Mouse (Mus musculus): ENCODE data around the gene Tmem39b.

The Tmem39b gene

DNA sequence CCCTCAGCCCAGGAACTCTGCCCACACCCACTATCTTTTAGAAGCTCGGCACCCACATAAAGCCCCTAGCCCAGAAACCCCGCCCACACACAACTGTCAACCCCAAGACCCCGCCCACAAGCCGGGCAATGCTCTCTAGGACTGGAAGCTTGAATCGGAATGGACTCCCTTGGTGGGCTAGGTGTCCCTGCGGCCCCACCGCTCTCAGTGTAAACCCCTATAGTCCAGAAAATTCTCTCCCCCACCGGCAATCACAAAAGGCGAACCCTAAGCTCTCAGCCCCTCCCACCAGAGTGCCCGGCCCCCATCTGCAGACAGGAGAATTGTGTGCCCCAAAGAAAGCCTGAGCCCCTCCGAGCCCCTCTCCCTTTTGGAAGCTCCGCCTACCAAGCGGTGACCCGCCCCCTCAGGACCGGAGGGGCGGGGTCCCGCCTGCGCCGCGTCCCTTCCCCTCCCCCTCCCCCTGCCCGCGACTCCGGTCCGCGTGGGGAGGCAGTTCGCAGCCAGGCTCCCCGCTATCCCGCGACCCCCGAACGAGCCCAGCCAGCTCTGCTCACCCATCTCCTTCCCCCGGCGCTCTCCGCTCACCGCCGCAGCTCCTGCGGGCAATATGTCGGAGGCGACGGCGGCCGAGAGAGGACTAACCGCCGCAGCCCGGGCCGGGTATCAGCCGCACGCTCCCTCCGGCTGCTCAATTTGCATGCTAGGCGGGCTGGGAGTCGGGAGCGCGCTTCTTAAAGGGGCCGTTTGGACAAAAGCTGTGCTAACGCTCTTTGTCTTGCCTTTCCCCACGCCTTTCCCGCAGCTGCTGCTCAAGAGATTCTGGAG, at the start of gene Tmem39b:
Gene Tmem39b (minus strand): TSS at position 681 of the 828 bp plus-strand sequence.
- WGBS = under 1% methylated on average over 56 of the region's 57 CpGs

DNA sequence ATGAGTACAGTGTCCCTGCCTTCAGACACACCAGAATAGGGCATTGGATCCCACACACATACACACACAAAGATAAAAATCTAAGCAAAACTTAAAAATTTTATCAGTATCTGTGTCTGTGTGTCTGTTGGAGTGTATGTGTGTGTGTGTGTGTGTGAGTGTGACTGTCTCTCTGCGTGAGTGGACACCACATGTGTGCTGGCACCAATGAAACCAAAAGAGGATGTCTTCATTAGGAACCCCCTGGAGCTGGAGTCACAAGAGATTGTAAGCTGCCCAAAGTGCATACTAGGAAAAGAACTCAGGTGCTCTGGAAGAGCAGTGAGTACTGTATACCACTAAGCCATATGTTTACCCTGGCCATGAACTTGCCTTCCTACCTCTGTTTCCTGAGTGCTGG, 49.5 kb upstream of the Tmem39b start:
- WGBS = 89% methylated on average over 1 of the region's 1 CpGs

DNA sequence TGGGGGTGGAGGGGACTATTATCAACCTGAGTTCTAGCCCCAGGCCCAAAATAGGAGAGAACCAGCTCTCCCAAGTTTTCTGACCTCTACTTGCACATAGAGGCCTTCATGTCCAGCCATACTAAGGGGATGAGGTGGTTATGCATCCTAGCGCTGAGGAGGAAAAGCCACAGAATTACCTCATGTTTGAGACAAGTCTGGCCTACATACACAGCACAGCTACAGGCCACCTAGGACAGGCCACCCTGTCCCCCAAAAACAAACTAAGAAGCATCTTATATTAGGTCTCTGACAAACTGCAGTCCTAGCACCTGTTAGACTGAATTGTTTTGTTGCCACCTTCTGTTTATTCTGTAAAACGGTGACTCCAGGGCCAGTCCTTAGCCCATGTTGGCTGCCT, 46.9 kb upstream of the Tmem39b start:
- WGBS = 48% methylated on average over 2 of the region's 2 CpGs

DNA sequence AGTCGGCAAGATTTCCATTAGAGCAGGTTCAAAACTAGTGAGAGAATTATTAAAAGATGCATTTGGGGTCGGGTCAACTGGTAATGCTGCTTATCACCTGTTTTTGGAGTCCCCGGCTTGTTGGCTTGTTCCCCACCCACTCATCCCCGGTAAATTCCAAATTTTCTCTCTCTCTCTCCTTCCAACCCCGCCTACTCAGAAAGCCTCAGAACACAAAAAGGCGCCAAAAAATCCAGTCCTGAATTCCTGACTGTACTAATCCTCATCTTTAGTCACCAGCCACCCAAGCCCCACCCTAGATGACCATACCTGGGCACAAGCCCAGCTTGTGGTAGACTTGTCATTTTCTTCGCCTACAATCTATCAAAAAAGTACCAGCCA, 46.4 kb upstream of the Tmem39b start:
- 11% methylated on average over 7 of the region's 7 CpGs for WGBS

DNA sequence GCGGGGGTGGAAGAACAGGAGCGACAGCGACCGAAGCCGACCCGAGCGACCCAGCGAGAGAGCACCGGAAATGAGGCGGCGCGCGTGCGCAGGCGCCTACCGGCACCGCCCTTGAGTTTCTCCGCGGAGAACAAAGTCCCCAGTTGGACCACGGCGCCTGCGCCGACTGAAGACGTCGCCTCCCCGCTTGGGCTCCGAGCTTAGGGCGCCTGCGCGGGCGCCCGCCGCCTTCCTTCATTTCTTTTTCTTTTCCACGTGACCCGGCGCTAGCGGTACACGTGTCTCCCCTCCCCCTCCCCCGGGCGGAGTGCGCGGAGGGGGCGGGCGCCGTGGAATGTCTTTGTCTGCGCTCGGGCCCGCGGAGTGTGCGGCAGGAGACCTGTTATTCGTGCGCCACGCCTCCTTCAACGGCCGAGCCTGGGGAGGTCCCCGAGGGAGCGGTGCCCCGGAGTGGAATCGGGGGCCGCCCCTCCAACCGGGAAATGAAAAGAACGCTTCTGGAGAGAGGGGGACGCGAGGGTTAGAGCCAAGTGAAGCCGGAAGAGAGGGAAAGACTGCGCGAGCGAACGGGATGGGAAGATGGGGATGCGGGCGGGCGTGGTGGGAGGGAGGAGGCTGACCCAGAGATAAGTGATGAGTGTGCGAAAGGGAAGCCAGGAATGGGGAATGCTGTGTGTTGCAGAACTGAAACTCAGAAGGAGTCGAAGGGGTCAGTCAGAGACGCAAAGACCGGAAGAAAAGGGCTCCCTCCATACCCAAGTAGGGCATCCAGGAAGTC, 45.8 kb upstream of the Tmem39b start, which contains the start of gene Khdrbs1:
Gene Khdrbs1 (minus strand): TSS at position 72 of the 778 bp plus-strand sequence.
- WGBS = under 1% methylated on average over 76 of the region's 76 CpGs

DNA sequence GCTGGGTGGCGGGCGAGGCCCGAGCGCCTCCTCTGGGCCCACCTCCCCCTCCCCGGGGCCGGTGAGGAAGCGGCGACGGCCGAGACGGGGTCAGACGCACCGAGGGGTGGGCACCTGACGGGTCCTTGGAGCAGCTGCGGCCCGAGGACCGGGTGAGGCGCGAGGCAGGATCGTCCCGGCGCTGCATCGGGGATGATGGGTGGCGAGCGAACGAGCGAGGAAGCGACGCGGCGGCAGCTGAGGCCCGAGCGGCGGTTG, 45.3 kb upstream of the Tmem39b start:
- under 1% methylated on average over 34 of the region's 34 CpGs for WGBS

DNA sequence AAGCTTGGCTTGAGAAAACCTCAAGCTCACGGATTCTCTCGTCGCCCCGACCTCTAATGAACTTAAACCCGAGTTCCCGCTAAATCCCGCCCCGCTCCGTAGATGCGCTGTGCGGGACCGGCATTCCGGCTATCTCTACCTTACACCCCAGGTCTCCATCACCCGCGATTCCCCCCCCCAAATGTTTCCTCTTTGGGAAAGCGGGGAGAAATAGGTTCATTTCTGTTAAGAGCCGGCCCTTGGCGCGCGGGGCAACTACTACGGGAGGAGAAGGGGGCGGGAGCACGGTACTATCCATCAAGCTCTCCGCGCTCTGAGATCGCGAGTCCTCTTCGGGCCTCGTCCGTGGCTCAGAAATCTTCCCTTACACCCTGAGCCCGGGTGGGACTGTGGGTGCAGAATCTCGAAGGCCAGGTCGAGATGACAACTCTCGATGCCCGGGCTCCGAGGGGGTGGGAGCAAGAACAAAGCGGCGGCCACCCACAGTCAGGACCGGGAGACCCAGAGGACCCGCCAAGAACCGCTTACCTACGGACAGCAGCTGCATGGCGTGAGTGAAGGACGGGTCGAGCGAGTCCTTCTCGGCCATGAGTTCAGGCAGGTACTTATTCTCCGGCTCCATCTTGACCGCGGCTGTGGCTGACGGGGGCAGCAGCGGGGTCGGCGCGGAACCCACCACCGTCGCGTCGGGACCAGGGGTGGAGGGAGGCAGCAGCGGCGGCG, 44.8 kb upstream of the Tmem39b start:
- WGBS = 1% methylated on average over 62 of the region's 62 CpGs

DNA sequence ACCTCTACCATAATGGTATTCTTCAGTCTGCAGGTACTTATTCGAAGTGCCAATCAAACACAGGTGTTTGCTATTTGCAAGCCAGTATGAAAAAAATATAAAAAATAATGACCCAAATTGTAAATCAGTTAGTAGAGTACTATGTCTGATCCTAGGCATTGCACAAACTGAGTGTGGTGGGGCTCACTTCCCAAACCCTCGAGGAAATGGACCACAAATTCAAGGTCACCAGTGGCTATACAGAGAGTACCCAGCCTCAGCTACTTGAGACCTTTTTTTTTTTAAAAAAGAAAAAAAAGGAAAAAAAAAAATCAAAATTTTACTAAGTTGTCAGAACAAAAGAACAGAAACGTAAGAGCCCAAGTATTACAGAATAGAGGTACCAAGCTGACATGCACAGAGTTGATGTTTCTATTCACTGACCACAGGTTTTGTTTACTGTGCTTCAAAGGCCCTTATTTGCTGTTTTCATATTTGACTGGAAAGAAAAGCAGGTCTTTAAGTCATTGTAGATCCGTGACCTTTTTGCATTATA, 42.5 kb upstream of the Tmem39b start:
- WGBS = 58% methylated on average over 4 of the region's 4 CpGs

DNA sequence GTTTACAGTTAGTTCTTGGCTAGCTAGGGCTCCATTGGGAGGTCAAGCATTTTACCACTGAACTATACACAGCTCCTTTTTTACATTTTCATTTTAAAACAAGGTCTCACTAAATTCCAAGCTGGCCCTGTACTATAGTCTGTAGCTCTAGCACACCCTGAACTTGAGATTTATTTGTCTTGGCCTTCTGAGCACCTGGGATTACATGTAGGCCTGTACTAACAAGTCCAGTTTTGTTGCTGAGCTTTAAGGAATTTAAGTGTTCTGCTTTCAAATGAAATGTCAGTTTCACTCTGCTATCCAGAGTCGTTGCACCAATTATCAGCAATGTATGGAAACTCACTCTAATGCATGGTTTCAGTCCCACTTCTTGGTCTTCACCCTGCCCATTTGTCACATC, 39.5 kb upstream of the Tmem39b start:
- 69% methylated on average over 1 of the region's 1 CpGs for WGBS

DNA sequence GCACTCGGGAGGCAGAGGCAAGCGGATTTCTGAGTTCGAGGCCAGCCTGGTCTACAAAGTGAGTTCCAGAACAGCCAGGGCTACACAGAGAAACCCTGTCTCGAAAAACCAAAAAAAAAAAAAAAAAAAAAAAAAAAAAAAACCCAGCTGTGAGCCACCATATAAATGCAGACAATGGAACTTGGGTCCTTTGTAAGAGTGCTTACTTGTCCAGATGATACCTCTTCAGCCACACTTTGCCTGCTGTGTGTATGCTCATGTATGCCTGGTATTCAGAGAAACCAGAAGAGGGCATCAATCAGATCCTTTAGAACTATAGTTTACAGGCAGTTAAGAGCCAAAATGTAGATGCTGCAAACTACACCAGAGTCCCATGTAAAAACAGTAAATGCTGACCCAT, 38.8 kb upstream of the Tmem39b start:
- 89% methylated on average over 4 of the region's 4 CpGs for WGBS

DNA sequence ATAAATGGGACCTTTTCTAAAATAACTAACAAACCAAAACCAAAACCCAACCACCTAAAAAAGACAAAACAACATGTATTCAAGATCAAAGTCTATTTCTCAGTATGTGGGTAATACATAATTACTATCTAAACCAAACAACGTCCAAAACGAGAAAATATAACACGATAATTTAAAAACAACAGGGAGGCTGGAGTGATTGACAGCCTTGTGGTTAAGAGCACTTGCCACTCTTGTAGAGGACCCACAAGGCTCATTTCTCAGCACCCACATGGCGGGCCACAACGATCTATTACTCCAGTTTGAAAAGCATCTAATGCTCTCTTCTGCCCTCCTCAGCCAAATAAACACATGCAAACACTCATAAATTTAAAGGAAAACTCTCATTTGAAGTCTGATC, 34.8 kb upstream of the Tmem39b start:
- WGBS = 68% methylated on average over 5 of the region's 5 CpGs

DNA sequence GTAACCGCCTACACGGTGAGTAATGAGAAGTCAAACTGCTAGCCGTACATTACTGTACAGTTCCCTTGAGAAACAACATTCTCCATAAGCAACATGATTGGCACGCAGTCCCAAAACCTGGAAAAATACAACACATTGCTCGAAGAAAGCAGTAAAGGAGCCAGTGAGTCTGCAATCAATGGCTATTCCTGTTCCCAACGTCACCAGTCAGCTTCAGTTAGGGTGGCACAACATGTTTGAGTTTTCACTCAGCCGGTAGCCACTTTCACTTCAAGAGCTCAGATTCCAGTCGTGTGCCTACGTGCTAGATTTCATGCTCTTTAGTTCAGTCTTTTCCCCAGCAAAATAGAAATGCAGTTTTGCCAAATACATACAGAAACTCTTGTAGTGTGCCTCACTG, 19.7 kb upstream of the Tmem39b start:
- 57% methylated on average over 9 of the region's 9 CpGs for WGBS

DNA sequence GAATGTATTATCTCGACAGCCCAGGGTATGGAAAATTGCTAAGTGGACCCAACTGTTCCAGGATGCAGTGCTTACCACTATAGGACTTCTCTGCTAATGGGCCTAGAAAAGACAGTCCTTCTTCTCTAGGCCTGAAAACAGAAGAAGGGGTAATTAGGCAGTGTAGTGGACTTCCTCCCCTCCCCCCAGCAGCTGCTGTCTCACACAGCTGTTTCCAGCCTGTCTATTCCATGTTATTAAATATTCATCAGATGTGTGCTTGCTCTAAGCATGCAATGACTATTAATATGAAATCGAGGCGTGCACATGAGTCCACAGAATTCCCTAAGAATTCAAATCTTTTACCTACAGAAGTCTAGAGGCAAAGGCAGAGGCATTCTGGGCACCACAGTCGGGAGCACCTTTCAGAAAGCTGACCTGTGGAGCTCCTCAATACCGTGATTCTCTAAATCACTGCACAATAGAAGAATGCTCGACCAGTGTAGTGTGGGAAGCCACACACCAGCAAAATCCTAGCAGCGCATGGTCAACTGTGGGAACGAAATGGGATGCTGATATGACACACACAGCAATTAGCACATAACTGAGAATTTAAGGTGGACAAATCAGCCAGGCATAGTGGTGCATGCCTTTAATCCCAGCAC, 13.0 kb upstream of the Tmem39b start:
- 53% methylated on average over 8 of the region's 8 CpGs for WGBS

DNA sequence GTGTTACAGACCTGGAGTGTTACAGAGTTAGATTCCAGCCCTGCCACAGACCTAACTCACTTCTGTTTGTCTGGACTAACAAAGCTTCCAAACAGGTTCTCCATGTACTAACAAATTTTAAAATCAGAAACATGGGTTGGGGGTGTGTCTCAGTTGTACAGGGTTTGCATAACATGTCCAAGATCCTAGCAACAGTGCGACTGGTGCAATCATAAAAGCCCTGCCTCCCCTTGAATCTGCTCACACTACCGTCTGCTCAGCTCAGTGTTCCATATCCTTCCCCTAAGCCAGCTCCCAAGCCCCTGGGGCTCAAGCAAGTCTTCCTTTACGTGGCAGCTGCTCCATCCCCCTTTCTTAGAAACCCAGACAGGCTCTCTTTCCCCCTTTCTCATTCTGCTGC, 10.1 kb upstream of the Tmem39b start:
- WGBS = 38% methylated on average over 3 of the region's 3 CpGs

DNA sequence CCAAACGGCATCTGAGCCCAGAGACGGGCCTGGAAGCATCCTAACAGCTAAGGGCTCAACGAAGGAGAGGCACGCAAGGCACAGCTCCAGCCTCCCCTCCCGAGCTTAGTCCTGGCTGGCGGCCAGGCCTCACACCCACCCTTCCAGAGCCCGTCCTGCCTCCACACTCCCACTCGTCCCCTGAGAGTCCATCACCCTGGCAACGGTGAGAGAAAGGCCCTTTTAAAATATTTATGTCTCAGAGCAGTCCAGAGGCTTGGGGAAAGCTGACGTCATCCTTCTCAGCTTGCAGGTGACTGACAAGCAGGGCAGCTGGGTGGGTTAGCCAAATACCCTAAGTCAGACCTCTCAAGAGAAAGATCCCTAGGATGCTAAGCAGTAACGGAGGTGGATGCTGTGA, 5.8 kb upstream of the Tmem39b start:
- WGBS = 6% methylated on average over 11 of the region's 11 CpGs

DNA sequence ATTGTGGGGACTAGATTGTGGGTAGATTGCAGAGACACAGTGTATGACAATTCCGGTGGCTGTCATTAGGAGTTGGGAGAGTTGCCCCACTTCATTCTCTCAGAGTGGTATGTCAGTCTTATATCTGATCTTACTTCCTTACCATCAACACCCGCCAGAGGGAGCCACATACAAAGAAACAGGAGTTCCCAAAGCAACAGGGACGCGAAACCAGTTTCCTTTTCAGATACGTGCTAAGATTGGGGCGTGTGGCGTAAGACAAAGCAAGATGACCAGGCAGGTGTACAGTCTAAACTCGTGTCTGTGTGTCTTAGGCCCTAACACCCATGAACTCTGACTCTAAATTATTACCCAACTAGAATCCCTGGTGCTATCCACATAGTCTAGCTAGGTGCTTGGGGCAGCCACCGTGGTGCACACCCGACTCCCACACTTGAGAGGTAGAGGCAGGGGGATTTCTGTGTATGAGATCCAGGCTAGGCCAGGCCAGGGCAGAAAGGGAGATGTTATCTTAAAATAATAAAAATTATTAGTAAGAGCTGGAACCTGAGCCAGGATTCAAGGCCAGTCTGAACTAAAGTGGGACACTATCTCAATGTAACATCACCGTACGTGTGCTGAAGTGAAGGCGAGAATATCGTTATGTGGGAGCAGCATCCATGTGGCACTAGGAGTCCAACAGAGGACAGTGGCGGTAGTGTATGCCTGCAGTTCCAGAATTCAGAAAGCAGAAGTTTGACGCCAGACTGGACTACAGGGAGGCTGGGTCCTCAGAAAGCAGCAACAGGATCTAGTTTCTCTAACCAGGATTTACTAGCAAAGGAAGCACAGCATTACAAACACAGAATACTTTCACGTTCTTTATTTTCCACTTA, 5.1 kb upstream of the Tmem39b start:
- WGBS = 16% methylated on average over 17 of the region's 17 CpGs

DNA sequence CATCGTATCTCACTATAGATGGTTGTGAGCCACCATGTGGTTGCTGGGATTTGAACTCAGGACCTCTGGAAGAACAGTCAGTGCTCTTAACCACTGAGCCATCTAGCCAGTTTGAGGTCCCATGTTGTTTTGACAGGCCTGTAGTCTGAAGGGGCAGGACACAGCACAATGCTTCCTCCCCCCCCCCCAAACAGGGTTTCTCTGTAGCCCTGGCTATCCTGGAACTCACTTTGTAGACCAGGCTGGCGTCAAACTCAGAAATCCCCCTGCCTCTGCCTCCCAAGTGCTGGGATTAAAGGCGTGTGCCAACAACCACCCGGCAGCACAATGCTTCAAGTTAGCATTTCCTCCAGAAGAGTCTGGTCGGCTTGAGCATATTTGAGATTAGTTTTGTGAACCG, 4.0 kb upstream of the Tmem39b start:
- whole genome bisulfite sequencing = 74% methylated on average over 6 of the region's 6 CpGs

DNA sequence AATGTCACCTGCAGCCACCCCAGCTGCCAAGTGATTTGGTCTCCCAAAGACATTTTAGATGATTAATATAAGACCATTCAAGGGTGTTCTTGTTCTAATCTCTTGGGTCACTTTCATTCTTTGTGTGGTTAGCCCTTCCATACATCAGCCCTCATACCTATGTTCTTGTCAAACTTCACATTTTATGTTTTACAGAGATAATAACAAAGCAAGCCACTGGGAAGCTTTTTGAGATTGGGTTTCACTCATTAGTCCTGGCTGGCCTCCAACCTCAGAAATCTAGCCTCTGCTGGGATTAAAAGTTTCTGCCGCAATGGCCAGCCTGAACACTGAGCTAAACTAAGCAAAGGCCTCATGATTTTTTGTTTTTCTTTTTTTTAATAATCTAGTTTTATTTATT, 3.6 kb upstream of the Tmem39b start:
- WGBS = 47% methylated on average over 1 of the region's 1 CpGs

DNA sequence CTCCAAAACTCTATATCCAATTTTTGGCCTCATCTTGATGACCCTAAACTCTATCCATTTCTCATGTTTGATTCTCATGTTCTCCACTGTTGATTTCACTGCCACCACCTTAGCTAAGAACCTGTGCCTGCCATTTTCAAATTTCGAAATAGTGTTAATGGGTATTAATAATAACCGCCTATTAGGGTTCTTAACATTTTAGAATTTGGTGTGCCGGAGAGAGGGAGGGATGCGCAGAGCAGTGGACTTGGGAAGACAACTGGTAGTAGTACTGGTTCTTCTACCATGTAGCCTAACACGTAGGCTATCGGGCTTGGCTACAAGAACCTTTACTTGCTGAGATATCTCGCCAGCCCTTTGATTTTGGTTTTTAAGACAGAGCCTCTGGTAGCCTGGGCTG, 553 bp upstream of the Tmem39b start:
- 74% methylated on average over 7 of the region's 7 CpGs for WGBS

DNA sequence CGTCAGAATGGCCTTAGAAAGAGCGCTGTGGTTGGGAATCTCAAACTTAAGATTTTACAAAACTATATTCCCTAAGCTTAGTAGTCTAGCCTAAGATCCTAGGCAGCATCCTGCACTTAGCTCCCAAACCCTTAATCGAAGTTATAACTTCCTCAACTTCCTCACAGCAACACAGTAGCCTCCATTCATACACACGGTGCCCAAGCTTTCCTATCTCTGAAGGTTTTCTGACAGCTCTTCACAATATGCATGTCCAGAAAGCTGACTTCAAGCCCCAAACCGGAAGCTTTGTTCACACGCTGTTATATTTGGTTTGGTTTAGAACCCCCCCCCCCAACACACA, 852 bp downstream of the Tmem39b start:
- 16% methylated on average over 6 of the region's 6 CpGs for WGBS

DNA sequence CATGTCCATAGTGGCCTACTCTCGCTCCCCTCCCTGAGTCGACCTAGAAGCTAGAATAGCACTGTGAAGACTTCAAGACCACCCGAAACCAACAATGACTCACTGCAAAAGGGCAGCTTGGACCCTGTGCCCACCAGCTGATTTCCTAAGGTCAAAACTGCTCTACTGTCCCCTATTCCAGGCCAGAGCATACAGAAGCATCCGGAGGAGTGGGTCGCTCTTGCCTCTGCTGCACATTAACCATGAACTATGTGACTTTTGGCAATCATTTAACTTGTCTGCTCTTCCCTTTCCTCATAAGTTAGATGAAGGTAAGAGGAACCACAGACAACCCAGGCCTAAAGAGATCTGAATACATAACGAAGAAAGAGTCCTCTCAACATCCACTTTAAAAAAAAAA, 12.1 kb downstream of the Tmem39b start:
- 97% methylated on average over 6 of the region's 6 CpGs for WGBS

Measured in cerebral cortex, adult 2 months (tissue).